Mouse (Mus musculus): ENCODE measurements around the gene Crygb.

DNA sequence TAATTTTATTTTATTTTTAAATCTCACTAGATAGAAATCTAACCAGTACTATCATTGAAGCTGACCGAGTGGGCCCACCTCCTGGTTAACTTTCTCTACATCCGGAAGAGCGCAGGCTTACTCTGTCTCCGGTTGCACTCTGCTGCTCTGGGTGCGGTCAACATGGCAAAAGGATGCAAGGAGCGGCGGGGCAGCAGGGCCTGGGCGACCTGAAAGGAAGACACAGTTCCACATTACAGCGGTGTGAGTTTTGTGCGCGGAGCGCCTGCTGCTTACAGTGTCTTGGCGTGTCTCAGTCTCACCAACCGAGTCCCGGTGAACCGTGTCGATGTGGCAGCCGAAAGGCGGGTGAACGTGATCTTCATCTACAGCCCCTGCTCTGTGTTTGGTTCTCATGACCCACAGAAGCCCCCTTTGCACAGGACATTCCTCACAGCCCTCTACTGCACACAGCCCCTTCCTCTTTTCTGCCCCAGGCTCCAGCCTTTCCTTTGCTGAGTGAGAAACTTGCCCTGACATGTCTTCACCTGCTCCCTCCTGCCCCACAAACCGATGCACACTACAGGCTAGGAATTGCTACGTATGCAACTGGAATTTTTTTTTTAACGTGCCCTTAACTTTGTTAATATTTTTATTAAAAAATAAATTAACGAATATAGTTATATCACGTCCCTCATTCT, 27.8 kb upstream of the Crygb start:
- no peak for TF ChIP-seq ZMIZ1 (IDR thresholded peaks at IDR 0.05; ENCODE audit: low read depth, low read length)
- TF ChIP-seq TCF12 (IDR thresholded peaks at IDR 0.05; ENCODE audit: low read depth, low read length) = no peak
- no peak for TF ChIP-seq CTCF (IDR thresholded peaks at IDR 0.05 in 2 of 3, conservative IDR thresholded peaks at IDR 0.05 in 1 of 3; ENCODE audit: control insufficient read depth in 1 of 3, insufficient read depth in 1 of 3, low read depth in 2 of 3, low read length in 3 of 3, poor library complexity in 1 of 3, severe bottlenecking in 1 of 3)
- TF ChIP-seq TBP (IDR thresholded peaks at IDR 0.05; ENCODE audit: low read depth, low read length) = no peak
- TF ChIP-seq USF1 (IDR thresholded peaks at IDR 0.05; ENCODE audit: low read depth, low read length) = no peak
- no peak for TF ChIP-seq E2F4 (IDR thresholded peaks at IDR 0.05; ENCODE audit: borderline replicate concordance, low read depth, low read length)
- no peak for TF ChIP-seq POLR2A (IDR thresholded peaks at IDR 0.05; ENCODE audit: control insufficient read depth in 1 of 2, insufficient read depth in 1 of 2, low read depth in 1 of 2, low read length in 2 of 2, poor library complexity in 1 of 2)
- no peak for TF ChIP-seq CHD2 (IDR thresholded peaks at IDR 0.05; ENCODE audit: low read length)
- no peak for TF ChIP-seq BHLHE40 (IDR thresholded peaks at IDR 0.05; ENCODE audit: borderline replicate concordance, low read depth, low read length)
- no peak for TF ChIP-seq EP300 (IDR thresholded peaks at IDR 0.05; ENCODE audit: low read depth in 1 of 2, low read length in 2 of 2)
